Mouse (Mus musculus): ENCODE measurements around the gene Aldh3b3.

DNA sequence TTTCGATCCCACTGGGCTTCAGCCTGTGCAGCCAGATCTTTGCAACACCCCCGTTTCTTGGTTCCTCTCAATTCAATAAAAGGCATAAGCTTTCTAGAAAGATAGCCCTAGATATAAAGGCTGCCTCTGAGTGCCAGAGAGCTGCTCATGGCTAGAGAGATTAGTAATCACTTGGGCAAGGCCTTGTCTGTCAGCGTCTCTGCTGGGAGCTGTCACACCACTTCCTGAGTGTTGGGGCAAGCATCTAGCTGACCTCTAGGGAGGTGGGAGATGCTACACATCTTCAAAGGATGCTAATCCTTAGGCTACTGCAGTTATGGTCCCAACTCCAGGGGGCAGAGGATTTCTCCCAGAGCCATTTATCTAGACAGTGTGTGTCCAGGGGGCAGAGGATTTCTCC lies 8.8 kb downstream of the Aldh3b3 start:
- TF ChIP-seq EP300 (IDR thresholded peaks at IDR 0.05) (no peak), CTCF (IDR thresholded peaks at IDR 0.05) (no peak)
